Mouse (Mus musculus) embryonic facial prominence, embryonic 13.5 days (tissue): ENCODE data around the gene Mau2. TPM values are rescaled to one million over a fixed set of nuclear protein-coding genes. Genes with fewer than 3 reads are reported as not detected.
A peak's percentile ranks its signal among the peaks of the same experiment; 100 is the strongest.
"Not testable (repeated sequence)": the region's sequence is repeated elsewhere in the genome, so short reads cannot be mapped to it uniquely, and the experiment has no call there.

Experiments used
- ATAC-seq: fragments of 200-750 bp; cut with Nextera tagmentation; 2 replicates; pipeline ENCODE4 v1.8.0; 2017; ENCODE audit warnings: low read depth; ENCODE audit not compliant: insufficient number of reproducible peaks, insufficient read depth, low FRiP score, low TSS enrichment
- H3K27ac ChIP-seq: fragments of 300-500 bp; sonication (generic); 2 replicates; pipeline ENCODE4 v1.5.1; 2015; ENCODE audit warnings: moderate library complexity, mild to moderate bottlenecking, inconsistent platforms
- H3K27me3 ChIP-seq: fragments of 300-500 bp; sonication (generic); 2 replicates; pipeline ENCODE4 v1.6.1; 2015; ENCODE audit warnings: mild to moderate bottlenecking, inconsistent platforms
- H3K36me3 ChIP-seq: fragments of 300-500 bp; sonication (generic); 2 replicates; pipeline ENCODE4 v1.6.1; 2015; ENCODE audit warnings: mild to moderate bottlenecking, inconsistent platforms
- H3K4me1 ChIP-seq: fragments of 300-500 bp; sonication (generic); 2 replicates; pipeline ENCODE4 v1.6.1; 2015; ENCODE audit warnings: inconsistent platforms
- H3K4me2 ChIP-seq: fragments of 300-500 bp; sonication (generic); 2 replicates; pipeline ENCODE4 v1.6.1; 2015; ENCODE audit warnings: moderate library complexity, mild to moderate bottlenecking, inconsistent platforms
- H3K4me3 ChIP-seq: fragments of 300-500 bp; sonication (generic); 2 replicates; pipeline ENCODE4 v1.5.1; 2015; ENCODE audit warnings: mild to moderate bottlenecking, inconsistent platforms
- H3K9ac ChIP-seq: fragments of 300-500 bp; sonication (generic); 2 replicates; pipeline ENCODE4 v1.6.1; 2015; ENCODE audit warnings: mild to moderate bottlenecking, inconsistent platforms
- H3K9me3 ChIP-seq: fragments of 300-500 bp; sonication (generic); 2 replicates; pipeline ENCODE4 v1.6.1; 2016; ENCODE audit warnings: inconsistent platforms
- WGBS: fragments of 180-500 bp; shearing (Covaris S2); methylation state at CpG from one replicate; pipeline ENCODE4 v1.1.7; 2015; ENCODE audit warnings: mixed read lengths; 5-methylcytosine and 5-hydroxymethylcytosine counted together
- polyA plus RNA-seq: library from polyadenylated mRNA; unstranded; fragments of >200 nt; fragmentation: Nextera tagmentation; extraction: Ambion mirVana; gene quantifications from 2 replicates; pipeline ENCODE4 v1.2.1, GENCODE M21; 2015

Mau2 gene
- polyA plus RNA-seq, 1 experiment from 2014 or later = 60.3 TPM

GRCm38 (mm10) chr8:70072441-70073069 lies 30.0 kb upstream of the Mau2 start, which contains the start of gene Tm6sf2:
Tm6sf2 (plus strand) TSS chr8:70072924.
- WGBS = 16% methylated on average over 21 of the region's 27 CpGs
- no peaks in the 10 kb centered on the region for H3K27me3 ChIP-seq

DNA sequence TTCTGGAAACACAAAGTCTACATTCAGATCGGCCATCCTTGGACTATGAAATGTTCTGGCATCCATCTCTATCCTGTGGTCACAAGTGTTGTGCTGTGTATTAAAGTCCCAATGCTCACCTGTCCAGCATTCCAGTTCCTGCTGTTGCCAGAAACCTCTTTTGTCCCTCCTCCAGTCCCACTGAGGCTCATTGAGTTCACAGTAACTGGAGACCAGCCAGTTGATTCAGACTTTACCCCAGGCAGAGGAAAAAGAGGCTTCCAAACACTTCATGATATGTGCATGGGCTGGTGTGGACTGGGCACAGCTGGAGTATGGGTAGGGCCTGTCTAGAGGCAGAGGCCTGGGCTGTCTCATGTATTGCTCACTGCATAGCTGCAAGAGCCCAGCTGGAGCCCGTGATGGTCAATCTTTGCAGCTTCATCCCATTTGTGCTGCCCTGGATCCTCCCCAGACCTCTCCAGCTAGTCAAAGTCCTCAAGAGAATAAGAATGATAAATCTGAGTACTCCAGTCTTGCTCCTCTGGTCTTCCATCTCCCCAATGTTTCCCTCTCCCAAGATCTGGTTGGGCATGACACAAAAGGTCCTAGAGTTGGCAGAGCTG lies 29.4 kb upstream of the Mau2 start:
- Histone ChIP-seq H3K4me2 (no peak overlapping the region), H3K9me3 (no peaks in the 10 kb centered on the region), H3K9ac (no peak overlapping the region; the same call in 1 of the 2 replicates), H3K27ac (no peak overlapping the region), H3K4me3 (no peak overlapping the region), H3K36me3 (peaks cover 53% of the 10 kb centered on the region), H3K27me3 (no peaks in the 10 kb centered on the region), H3K4me1 (peaks cover 8% of the 10 kb centered on the region; the same call in 1 of the 2 replicates)
- no peak for ATAC-seq
- WGBS = 84% methylated on average over 2 of the region's 2 CpGs

More at GRCm38 (mm10) chr8:70072441-70073069, 30.0 kb upstream of the Mau2 start, which contains the start of gene Tm6sf2:
- no peak within 1 kb of the TSS for H3K27ac ChIP-seq
- no peak within 1 kb of the TSS; the same call in 1 of the 2 replicates for H3K9ac ChIP-seq
- H3K4me1 ChIP-seq = peaks cover 8% of the 10 kb centered on the region; the same call in 1 of the 2 replicates
- ATAC-seq = 0 out of 2 replicates have a peak, but pooled peaks have one; percentile 38
- H3K4me3 ChIP-seq = peak within 1 kb of the TSS; percentile 12; the same call in 1 of the 2 replicates
- H3K9me3 ChIP-seq = no peaks in the 10 kb centered on the region
- peak within 1 kb of the TSS; percentile 53 for H3K4me2 ChIP-seq
- peaks cover 47% of the 10 kb centered on the region for H3K36me3 ChIP-seq

DNA sequence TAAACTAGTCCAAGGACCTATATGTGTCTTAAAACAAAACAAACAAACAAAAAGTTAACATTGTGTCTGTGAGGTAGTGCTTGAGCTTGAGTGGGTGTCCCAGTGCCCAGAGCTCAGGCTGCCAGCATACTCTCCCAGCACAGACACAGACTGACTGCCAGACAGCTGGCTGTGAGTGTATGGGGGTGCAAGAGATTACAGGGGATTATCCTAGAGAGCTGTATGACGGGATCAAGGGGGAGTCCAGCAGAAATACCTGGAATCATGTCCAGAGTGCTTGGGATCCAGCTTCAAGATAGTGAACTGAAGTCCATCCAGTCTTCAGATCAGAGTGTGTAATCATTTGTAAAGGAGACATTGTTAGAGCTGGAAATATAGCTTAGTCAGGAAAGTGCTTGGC lies 15.2 kb upstream of the Mau2 start:
- no peaks in the 10 kb centered on the region for H3K4me1 ChIP-seq
- peaks cover 92% of the 10 kb centered on the region for H3K36me3 ChIP-seq
- no peak for ATAC-seq
- 81% methylated on average over 1 of the region's 1 CpGs for WGBS
- H3K4me2 ChIP-seq = no peak overlapping the region
- H3K27ac ChIP-seq = no peak overlapping the region
- H3K27me3 ChIP-seq = no peaks in the 10 kb centered on the region
- no peak overlapping the region for H3K4me3 ChIP-seq
- no peak overlapping the region for H3K9ac ChIP-seq
- H3K9me3 ChIP-seq = no peaks in the 10 kb centered on the region

DNA sequence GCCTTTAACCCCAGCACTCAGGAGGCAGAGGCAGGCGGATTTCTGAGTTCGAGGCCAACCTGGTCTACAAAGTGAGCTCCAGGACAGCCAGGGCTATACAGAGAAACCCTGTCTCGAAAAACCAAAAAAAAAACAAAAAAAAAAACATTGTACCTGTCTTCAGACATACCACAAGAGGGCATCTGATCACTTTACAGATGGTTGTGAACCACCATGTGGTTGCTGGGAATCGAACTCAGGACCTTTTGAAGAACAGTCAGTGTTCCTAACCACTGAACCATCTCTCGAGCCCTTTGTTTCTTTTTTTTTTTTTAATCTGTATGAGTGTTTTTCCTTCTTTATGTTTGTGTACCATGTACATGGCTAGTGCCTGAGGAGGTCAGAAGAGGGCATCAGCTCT lies 7.9 kb upstream of the Mau2 start:
- not testable (repeated sequence) for H3K27ac ChIP-seq, H3K4me2 ChIP-seq, H3K27me3 ChIP-seq, H3K4me1 ChIP-seq, H3K4me3 ChIP-seq, H3K9me3 ChIP-seq, H3K9ac ChIP-seq, ATAC-seq
- 90% methylated on average over 5 of the region's 5 CpGs for WGBS
- H3K36me3 ChIP-seq = peaks cover 63% of the 10 kb centered on the region

- H3K4me3 ChIP-seq = no peak overlapping the region
- H3K4me2 ChIP-seq = no peak overlapping the region
- no peak for ATAC-seq
- no peaks in the 10 kb centered on the region for H3K9me3 ChIP-seq
- H3K9ac ChIP-seq = no peak overlapping the region
- no peak overlapping the region for H3K27ac ChIP-seq
- peaks cover 55% of the 10 kb centered on the region for H3K36me3 ChIP-seq
- H3K4me1 ChIP-seq = peaks cover 6% of the 10 kb centered on the region; the same call in 1 of the 2 replicates
- no peaks in the 10 kb centered on the region for H3K27me3 ChIP-seq
Measured at GRCm38 (mm10) chr8:70049662-70050061, 7.1 kb upstream of the Mau2 start.

GRCm38 (mm10) chr8:70043996-70044395 lies 1.5 kb upstream of the Mau2 start:
- Histone ChIP-seq H3K27me3 (no peaks in the 10 kb centered on the region), H3K36me3 (peaks cover 7% of the 10 kb centered on the region), H3K4me2 (peak overlapping the region; percentile 97), H3K9ac (peak overlapping the region; percentile 98), H3K27ac (no peak overlapping the region), H3K4me3 (peak overlapping the region; percentile 96), H3K4me1 (peaks cover 38% of the 10 kb centered on the region), H3K9me3 (no peaks in the 10 kb centered on the region)
- ATAC-seq = no peak
- WGBS = 86% methylated on average over 5 of the region's 5 CpGs

DNA sequence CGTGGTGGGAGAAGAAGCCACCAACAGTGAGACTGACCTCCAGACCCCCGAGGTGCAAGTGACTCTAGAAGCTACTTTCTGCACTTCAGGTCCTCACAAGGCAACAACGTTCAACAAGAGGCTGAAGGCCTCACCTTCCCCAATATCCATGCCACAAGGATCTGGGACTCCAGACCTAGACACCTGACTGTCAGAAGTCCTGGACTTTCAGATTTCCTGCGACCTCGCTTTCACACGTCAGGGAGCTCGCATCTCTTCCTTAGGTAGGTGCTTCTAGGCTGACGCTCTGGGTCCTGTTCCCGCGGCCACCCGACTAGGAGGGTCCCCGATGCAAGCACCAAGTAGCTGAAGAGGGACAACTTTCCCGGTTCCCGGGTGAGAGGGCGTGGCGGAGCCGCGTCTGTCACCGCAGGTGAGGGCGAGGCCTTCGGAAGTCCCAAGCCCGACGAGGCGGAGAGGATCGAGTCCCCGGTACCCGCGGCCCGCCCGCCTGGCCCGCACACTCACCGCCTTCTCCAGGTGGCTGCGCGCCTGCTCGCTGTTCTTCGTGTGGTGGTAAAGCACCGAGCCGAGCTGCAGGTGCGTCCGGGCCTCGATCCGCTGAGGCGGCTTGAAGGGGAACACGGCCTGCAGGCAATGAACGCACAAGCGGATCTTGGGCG lies 518 bp downstream of the Mau2 start:
- Histone ChIP-seq H3K4me2 (peak overlapping the region; percentile 97), H3K9me3 (no peaks in the 10 kb centered on the region), H3K4me3 (peak overlapping the region; percentile 96), H3K27ac (peak overlapping the region; percentile 86), H3K27me3 (no peaks in the 10 kb centered on the region), H3K9ac (peak overlapping the region; percentile 98), H3K4me1 (peaks cover 32% of the 10 kb centered on the region), H3K36me3 (0 out of 2 replicates have a peak, but pooled peaks cover 3% of the 10 kb centered on the region)
- under 1% methylated on average over 46 of the region's 47 CpGs for WGBS
- peak; percentile 29 for ATAC-seq

- Histone ChIP-seq H3K27ac (no peak overlapping the region), H3K4me3 (no peak overlapping the region), H3K4me2 (no peak overlapping the region), H3K9ac (no peak overlapping the region), H3K9me3 (no peaks in the 10 kb centered on the region), H3K4me1 (peaks cover 21% of the 10 kb centered on the region), H3K36me3 (peaks cover 25% of the 10 kb centered on the region), H3K27me3 (no peaks in the 10 kb centered on the region)
- ATAC-seq = no peak
- 88% methylated on average over 1 of the region's 1 CpGs for WGBS
Measured at GRCm38 (mm10) chr8:70037994-70038393, 4.5 kb downstream of the Mau2 start.

GRCm38 (mm10) chr8:70030255-70030654 lies 12.3 kb downstream of the Mau2 start:
- Histone ChIP-seq H3K4me1 (no peaks in the 10 kb centered on the region), H3K27ac (no peak overlapping the region), H3K36me3 (peaks cover 88% of the 10 kb centered on the region), H3K4me3 (no peak overlapping the region), H3K27me3 (no peaks in the 10 kb centered on the region), H3K4me2 (no peak overlapping the region), H3K9me3 (no peaks in the 10 kb centered on the region), H3K9ac (no peak overlapping the region)
- ATAC-seq = no peak
- 84% methylated on average over 1 of the region's 1 CpGs for WGBS

DNA sequence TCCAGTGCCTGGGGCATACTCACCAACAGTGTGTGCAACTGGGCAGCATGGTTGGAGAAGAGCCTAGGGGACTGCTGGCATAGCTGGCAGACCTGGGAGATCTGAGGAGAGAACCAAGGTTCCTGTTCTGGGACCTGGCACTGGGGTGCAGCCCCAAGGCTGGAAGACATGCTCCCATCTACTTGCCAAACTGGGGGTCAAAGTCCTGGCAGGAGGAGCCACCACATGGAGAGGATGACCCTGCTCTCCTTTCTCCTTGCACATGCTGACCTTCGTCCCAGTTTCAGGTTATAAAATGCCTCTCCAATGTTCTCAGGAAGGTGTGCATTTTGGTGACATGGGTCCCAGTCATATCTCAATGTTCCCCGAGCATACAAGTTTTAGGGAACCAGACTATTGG lies 16.4 kb downstream of the Mau2 start:
- H3K4me3 ChIP-seq = no peak overlapping the region
- H3K9ac ChIP-seq = no peak overlapping the region
- H3K27me3 ChIP-seq = no peaks in the 10 kb centered on the region
- ATAC-seq = no peak
- H3K36me3 ChIP-seq = peaks cover 100% of the 10 kb centered on the region
- H3K27ac ChIP-seq = no peak overlapping the region
- H3K9me3 ChIP-seq = no peaks in the 10 kb centered on the region
- H3K4me1 ChIP-seq = no peaks in the 10 kb centered on the region
- no peak overlapping the region for H3K4me2 ChIP-seq
- 96% methylated on average over 2 of the region's 2 CpGs for WGBS

DNA sequence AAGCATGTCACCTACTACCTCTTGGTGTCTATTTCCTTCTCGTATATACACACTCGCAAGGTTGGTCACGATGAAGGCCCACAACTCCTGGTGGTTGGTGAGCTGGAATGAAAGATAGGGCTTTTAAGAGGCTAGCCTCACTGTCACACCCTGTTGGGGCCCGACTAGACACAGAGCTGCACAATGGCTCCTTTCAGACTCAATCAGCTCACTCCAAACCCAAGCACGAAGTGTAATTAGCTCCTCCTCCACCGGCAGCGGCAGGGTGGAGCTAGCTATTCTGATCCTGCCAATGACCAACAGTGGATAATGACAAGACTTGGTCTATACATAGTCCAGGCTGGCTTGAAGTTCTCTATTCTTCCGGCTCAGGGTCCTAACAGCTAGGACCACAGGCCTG lies 18.9 kb downstream of the Mau2 start:
- Histone ChIP-seq H3K36me3 (peaks cover 100% of the 10 kb centered on the region), H3K4me3 (no peak overlapping the region), H3K4me1 (no peaks in the 10 kb centered on the region), H3K9ac (no peak overlapping the region), H3K27me3 (no peaks in the 10 kb centered on the region), H3K9me3 (no peaks in the 10 kb centered on the region), H3K4me2 (no peak overlapping the region), H3K27ac (no peak overlapping the region)
- no peak for ATAC-seq
- 58% methylated on average over 8 of the region's 8 CpGs for WGBS

GRCm38 (mm10) chr8:70015017-70015416 lies 27.5 kb downstream of the Mau2 start:
- H3K4me2 ChIP-seq = no peak overlapping the region
- H3K9me3 ChIP-seq = no peaks in the 10 kb centered on the region
- no peak overlapping the region for H3K4me3 ChIP-seq
- ATAC-seq = no peak
- H3K4me1 ChIP-seq = no peaks in the 10 kb centered on the region
- no peak overlapping the region for H3K9ac ChIP-seq
- WGBS = 85% methylated on average over 1 of the region's 1 CpGs
- peaks cover 47% of the 10 kb centered on the region for H3K36me3 ChIP-seq
- H3K27me3 ChIP-seq = no peaks in the 10 kb centered on the region
- H3K27ac ChIP-seq = no peak overlapping the region
